Mouse (Mus musculus) heart, embryonic 11.5 days (tissue): ENCODE results near the gene Ostn. TPM values are rescaled to one million over a fixed set of nuclear protein-coding genes. Genes with fewer than 3 reads are reported as not detected.

Experiments used
- ATAC-seq: fragments of 200-750 bp; cut with Nextera tagmentation; replicated peaks from 2 replicates; pipeline ENCODE4 v1.8.0; 2017; ENCODE audit warnings: moderate library complexity; ENCODE audit not compliant: insufficient number of reproducible peaks, low FRiP score, low TSS enrichment
- H3K27ac ChIP-seq: fragments of 300-500 bp; sonication (generic); 2 replicates; pipeline ENCODE4 v1.5.1; 2014; ENCODE audit warnings: mild to moderate bottlenecking, low read depth, low read length
- H3K27me3 ChIP-seq: fragments of 300-500 bp; sonication (generic); 2 replicates; pipeline ENCODE4 v1.6.1; 2014; ENCODE audit warnings: mild to moderate bottlenecking, low read length, mixed read lengths; ENCODE audit not compliant: control insufficient read depth, insufficient read depth
- H3K36me3 ChIP-seq: fragments of 300-500 bp; sonication (generic); 2 replicates; pipeline ENCODE4 v1.6.1; 2014; ENCODE audit warnings: mild to moderate bottlenecking, low read length, moderate library complexity, mixed read lengths; ENCODE audit not compliant: control insufficient read depth, insufficient read depth
- H3K4me1 ChIP-seq: fragments of 300-500 bp; sonication (generic); 2 replicates; pipeline ENCODE4 v1.6.1; 2014; ENCODE audit warnings: low read length; ENCODE audit not compliant: control insufficient read depth, insufficient read depth
- H3K4me2 ChIP-seq: fragments of 300-500 bp; sonication (generic); 2 replicates; pipeline ENCODE4 v1.6.1; 2014; ENCODE audit warnings: mild to moderate bottlenecking, moderate library complexity
- H3K4me3 ChIP-seq: fragments of 300-500 bp; sonication (generic); 2 replicates; pipeline ENCODE4 v1.5.1; 2014; ENCODE audit warnings: low read depth, low read length
- H3K9ac ChIP-seq: fragments of 300-500 bp; sonication (generic); 2 replicates; pipeline ENCODE4 v1.6.1; 2014; ENCODE audit warnings: mild to moderate bottlenecking, low read depth, low read length, moderate library complexity
- H3K9me3 ChIP-seq: fragments of 300-500 bp; sonication (generic); replicated peaks from 2 replicates; pipeline ENCODE4 v1.6.1; 2016; ENCODE audit warnings: low read length; ENCODE audit not compliant: control insufficient read depth
- WGBS: fragments of 180-500 bp; shearing (Covaris S2); extraction: QIAGEN DNeasy Blood & Tissue Kit; methylation state at CpG from one replicate; pipeline ENCODE4 v1.1.7; 2014; ENCODE audit not compliant: insufficient replicate concordance; 5-methylcytosine and 5-hydroxymethylcytosine counted together
- polyA plus RNA-seq: library from polyadenylated mRNA; unstranded; fragments of >200 nt; fragmentation: Nextera tagmentation; extraction: Ambion mirVana; gene quantifications from 2 replicates; pipeline ENCODE4 v1.2.1, GENCODE M21; 2014

Ostn gene
- polyA plus RNA-seq, 1 experiment from 2014 or later, result not detected

- 53% methylated on average over 1 of the region's 1 CpGs for WGBS
- no peak for ATAC-seq
- Histone ChIP-seq H3K9me3 (no peaks in the 10 kb centered on the region), H3K36me3 (no peaks in the 10 kb centered on the region), H3K4me3 (no peak overlapping the region), H3K9ac (no peak overlapping the region), H3K4me1 (no peaks in the 10 kb centered on the region), H3K27me3 (no peaks in the 10 kb centered on the region), H3K27ac (no peak overlapping the region), H3K4me2 (no peak overlapping the region)
Measured at GRCm38 (mm10) chr16:27348359-27348758, 41.1 kb downstream of the Ostn start.

- H3K4me1 ChIP-seq, result no peaks in the 10 kb centered on the region
- H3K4me2 ChIP-seq, result no peak overlapping the region
- no peak overlapping the region for H3K9ac ChIP-seq
- no peaks in the 10 kb centered on the region for H3K9me3 ChIP-seq
- 80% methylated on average over 2 of the region's 2 CpGs for WGBS
- no peak overlapping the region for H3K27ac ChIP-seq
- no peak for ATAC-seq
- no peaks in the 10 kb centered on the region for H3K36me3 ChIP-seq
- H3K27me3 ChIP-seq, result no peaks in the 10 kb centered on the region
- H3K4me3 ChIP-seq, result no peak overlapping the region
Measured at GRCm38 (mm10) chr16:27349235-27349634, 41.9 kb downstream of the Ostn start.

GRCm38 (mm10) chr16:27349878-27350532, 42.7 kb downstream of the Ostn start:
- H3K36me3 ChIP-seq, result no peaks in the 10 kb centered on the region
- H3K27ac ChIP-seq, result no peak overlapping the region
- H3K27me3 ChIP-seq, result no peaks in the 10 kb centered on the region
- H3K9ac ChIP-seq, result no peak overlapping the region
- no peak for ATAC-seq
- no peaks in the 10 kb centered on the region for H3K9me3 ChIP-seq
- no peak overlapping the region for H3K4me2 ChIP-seq
- 79% methylated on average over 7 of the region's 7 CpGs for WGBS
- no peak overlapping the region for H3K4me3 ChIP-seq
- H3K4me1 ChIP-seq, result no peaks in the 10 kb centered on the region

- no peak overlapping the region for H3K9ac ChIP-seq
- ATAC-seq, result no peak
- 57% methylated on average over 2 of the region's 2 CpGs for WGBS
- no peak overlapping the region for H3K4me2 ChIP-seq
- H3K9me3 ChIP-seq, result no peaks in the 10 kb centered on the region
- H3K4me3 ChIP-seq, result no peak overlapping the region
- no peak overlapping the region for H3K27ac ChIP-seq
- no peaks in the 10 kb centered on the region for H3K4me1 ChIP-seq
- no peaks in the 10 kb centered on the region for H3K27me3 ChIP-seq
- no peaks in the 10 kb centered on the region for H3K36me3 ChIP-seq
Measured at GRCm38 (mm10) chr16:27354464-27354863, 47.2 kb downstream of the Ostn start.

- no peak overlapping the region for H3K27ac ChIP-seq
- no peak overlapping the region for H3K9ac ChIP-seq
- no peaks in the 10 kb centered on the region for H3K9me3 ChIP-seq
- no peak for ATAC-seq
- no peak overlapping the region for H3K4me3 ChIP-seq
- WGBS, result 91% methylated on average over 1 of the region's 1 CpGs
- H3K27me3 ChIP-seq, result no peaks in the 10 kb centered on the region
- no peaks in the 10 kb centered on the region for H3K36me3 ChIP-seq
- no peaks in the 10 kb centered on the region for H3K4me1 ChIP-seq
- no peak overlapping the region for H3K4me2 ChIP-seq
Measured at GRCm38 (mm10) chr16:27360059-27360458, 52.8 kb downstream of the Ostn start.

GRCm38 (mm10) chr16:27370191-27370590, 62.9 kb downstream of the Ostn start, which contains the start of gene Uts2b:
Uts2b (minus strand) TSS chr16:27370239.
- Histone ChIP-seq H3K4me3 (no peak within 1 kb of the TSS), H3K9ac (no peak within 1 kb of the TSS), H3K27ac (no peak within 1 kb of the TSS), H3K9me3 (no peaks in the 10 kb centered on the region), H3K4me2 (no peak within 1 kb of the TSS), H3K36me3 (no peaks in the 10 kb centered on the region), H3K4me1 (no peaks in the 10 kb centered on the region), H3K27me3 (no peaks in the 10 kb centered on the region)
- 67% methylated on average over 8 of the region's 8 CpGs for WGBS
- ATAC-seq, result no peak

GRCm38 (mm10) chr16:27370700-27371099, 63.4 kb downstream of the Ostn start:
- no peaks in the 10 kb centered on the region for H3K9me3 ChIP-seq
- no peak overlapping the region for H3K4me2 ChIP-seq
- H3K4me1 ChIP-seq, result no peaks in the 10 kb centered on the region
- 85% methylated on average over 2 of the region's 2 CpGs for WGBS
- no peak for ATAC-seq
- H3K4me3 ChIP-seq, result no peak overlapping the region
- no peaks in the 10 kb centered on the region for H3K27me3 ChIP-seq
- H3K9ac ChIP-seq, result no peak overlapping the region
- no peak overlapping the region for H3K27ac ChIP-seq
- H3K36me3 ChIP-seq, result no peaks in the 10 kb centered on the region

GRCm38 (mm10) chr16:27374139-27374538, 66.8 kb downstream of the Ostn start:
- no peaks in the 10 kb centered on the region for H3K4me1 ChIP-seq
- H3K9me3 ChIP-seq, result no peaks in the 10 kb centered on the region
- no peak overlapping the region for H3K4me3 ChIP-seq
- WGBS, result 60% methylated on average over 3 of the region's 3 CpGs
- H3K36me3 ChIP-seq, result no peaks in the 10 kb centered on the region
- no peak overlapping the region for H3K4me2 ChIP-seq
- H3K27me3 ChIP-seq, result no peaks in the 10 kb centered on the region
- no peak for ATAC-seq
- H3K27ac ChIP-seq, result no peak overlapping the region
- no peak overlapping the region for H3K9ac ChIP-seq

- H3K27ac ChIP-seq, result no peak overlapping the region
- no peaks in the 10 kb centered on the region for H3K9me3 ChIP-seq
- H3K4me3 ChIP-seq, result no peak overlapping the region
- 89% methylated on average over 2 of the region's 2 CpGs for WGBS
- H3K4me1 ChIP-seq, result no peaks in the 10 kb centered on the region
- no peak overlapping the region for H3K4me2 ChIP-seq
- H3K27me3 ChIP-seq, result no peaks in the 10 kb centered on the region
- ATAC-seq, result no peak
- no peaks in the 10 kb centered on the region for H3K36me3 ChIP-seq
- H3K9ac ChIP-seq, result no peak overlapping the region
Measured at GRCm38 (mm10) chr16:27375318-27375717, 68.0 kb downstream of the Ostn start.
